Mouse (Mus musculus): ENCODE measurements around the gene Card10. TPM values are rescaled to one million over a fixed set of nuclear protein-coding genes. Genes with fewer than 3 reads are reported as not detected.

Card10 gene
- under 1 TPM; 0.39 to 0.80 TPM for polyA plus RNA-seq (2017; shearing (Covaris generic))

GRCm38 (mm10) chr15:78802776-78803391 lies at the start of gene Card10:
TSS of gene Card10 (minus strand) at chr15:78803042.

GRCm38 (mm10) chr15:78842371-78843163 lies 39.7 kb upstream of the Card10 start, which contains the start of gene Cdc42ep1:
TSS of gene Cdc42ep1 (plus strand) at chr15:78842624.

GRCm38 (mm10) chr15:78773290-78773729 lies 29.5 kb downstream of the Card10 start, which contains the start of gene Mfng:
TSS of gene Mfng (minus strand) at chr15:78773475.

Other genes starting within 250 kb of the Card10 start
- 1,000 to 10,000 TPM; 2,622 to 2,716 TPM for gene Rac2, start 230.3 kb downstream of the Card10 start, polyA plus RNA-seq (2017; shearing (Covaris generic))
- gene Cyth4, start 206.0 kb downstream of the Card10 start, polyA plus RNA-seq (2017; shearing (Covaris generic)), result 100 to 1,000 TPM; 314 to 394 TPM
- gene Elfn2, start 84.3 kb downstream of the Card10 start, polyA plus RNA-seq (2017; shearing (Covaris generic)), result under 1 TPM; 0.05 to 0.99 TPM
- gene Mfng, start 29.6 kb downstream of the Card10 start, polyA plus RNA-seq (2017; shearing (Covaris generic)), result 100 to 1,000 TPM; 125 to 169 TPM
- under 1 TPM in 1 of 2 experiments, not detected in 1; 0.47 TPM for gene Cdc42ep1, start 39.6 kb upstream of the Card10 start, polyA plus RNA-seq (2017; shearing (Covaris generic))
- not detected for gene Lgals2, start 52.5 kb upstream of the Card10 start, polyA plus RNA-seq (2017; shearing (Covaris generic))
- 10 to 100 TPM; 65.1 to 85.6 TPM for gene Gga1, start 74.1 kb upstream of the Card10 start, polyA plus RNA-seq (2017; shearing (Covaris generic))
- 1 to 10 TPM in 1 of 2 experiments, under 1 TPM in 1; 0.51 to 2.8 TPM for gene Gm49510, start 96.6 kb upstream of the Card10 start, polyA plus RNA-seq (2017; shearing (Covaris generic))
- 100 to 1,000 TPM; 194 to 241 TPM for gene Sh3bp1, start 96.7 kb upstream of the Card10 start, polyA plus RNA-seq (2017; shearing (Covaris generic))
- gene Pdxp, start 110.9 kb upstream of the Card10 start, polyA plus RNA-seq (2017; shearing (Covaris generic)), result 10 to 100 TPM; 27.2 to 27.9 TPM
- gene Lgals1, start 123.7 kb upstream of the Card10 start, polyA plus RNA-seq (2017; shearing (Covaris generic)), result 100 to 1,000 TPM; 406 to 488 TPM
- gene Nol12, start 131.9 kb upstream of the Card10 start, polyA plus RNA-seq (2017; shearing (Covaris generic)), result 10 to 100 TPM; 44.7 to 55.2 TPM
- 100 to 1,000 TPM in 1 of 2 experiments, 10 to 100 TPM in 1; 88.2 to 119 TPM for gene Triobp, start 144.7 kb upstream of the Card10 start, polyA plus RNA-seq (2017; shearing (Covaris generic))
- gene H1f0, start 225.4 kb upstream of the Card10 start, polyA plus RNA-seq (2017; shearing (Covaris generic)), result 100 to 1,000 TPM; 103 to 105 TPM
- 1 to 10 TPM in 1 of 2 experiments, under 1 TPM in 1; 0.43 to 2.3 TPM for gene Galr3, start 238.8 kb upstream of the Card10 start, polyA plus RNA-seq (2017; shearing (Covaris generic))